In the genomic region with DNA sequence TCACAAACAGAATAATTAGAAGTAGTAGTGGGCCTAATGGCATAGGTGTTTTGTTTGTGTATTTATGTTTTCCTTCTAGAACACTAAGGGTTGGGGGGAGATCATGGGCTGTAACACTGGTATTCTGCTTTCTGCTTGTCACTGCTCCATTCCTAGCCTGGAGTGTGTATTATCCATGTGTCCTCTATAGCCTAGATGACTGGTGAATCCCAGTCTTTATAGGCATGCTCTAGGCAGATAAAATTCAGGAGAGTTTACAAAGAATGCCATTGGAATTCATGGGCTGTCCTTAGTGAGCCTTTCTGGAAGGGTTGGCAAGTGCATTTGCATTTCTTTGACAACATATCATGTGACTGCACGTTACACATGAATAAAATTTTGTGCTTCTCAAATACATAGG, we compare ENCODE assay signal across 20 mouse cellular contexts. TPM values are rescaled to one million over a fixed set of nuclear protein-coding genes. Genes with fewer than 3 reads are reported as not detected.
DNase-seq lines count a peak whose midpoint lies in the region; ATAC-seq and TF ChIP-seq lines count a peak whose summit lies in the region.
"Had no signal": no experiment of that assay in that cellular context is flagged by ENCODE, and none has a peak within 500 bp of the region (broad histone marks: within the 10 kb centered on the region; RNA-seq: fewer than 3 reads in every experiment).

No protein-coding gene starts in this region.

- no peak overlapping the region for H3K4me3 ChIP-seq in forebrain, embryonic 13.5 days
- H3K4me3 ChIP-seq in forebrain, embryonic 15.5 days, result no peak overlapping the region
- no peak overlapping the region for H3K4me3 ChIP-seq in midbrain, embryonic 16.5 days (ENCODE audit: low read depth, low read length)
- H3K4me3 ChIP-seq: embryonic facial prominence, embryonic 13.5 days; heart, adult 2 months; heart, embryonic 15.5 days; intestine, embryonic 15.5 days had no signal

- peak; percentile 4 for DNase-seq in heart, adult 11 months
- no peak for DNase-seq in heart, postnatal 10 days
- peak; percentile 29 for DNase-seq in brain, embryonic 14.5 days (ENCODE audit: low read depth)
- no peak for DNase-seq in right cerebral cortex, adult 18-20 months
- DNase-seq: adrenal gland, postnatal 10 days; B cell, adult 2 months; cerebellum, adult 11-12 months; cerebellum, adult 9-11 months; cerebellum, postnatal 36 days; gastrocnemius, postnatal 10 days; heart, adult 2 months had no signal

- H3K36me3 ChIP-seq in forebrain, embryonic 13.5 days (ENCODE audit: poor library complexity, severe bottlenecking), result peaks cover 12% of the 10 kb centered on the region
- 0 out of 2 replicates have a peak, but pooled peaks cover 4% of the 10 kb centered on the region for H3K36me3 ChIP-seq in forebrain, embryonic 15.5 days
- no peaks in the 10 kb centered on the region for H3K36me3 ChIP-seq in midbrain, embryonic 16.5 days (ENCODE audit: control insufficient read depth, insufficient read depth, low read length)

- H3K4me2 ChIP-seq in forebrain, embryonic 13.5 days, result no peak overlapping the region
- no peak overlapping the region for H3K4me2 ChIP-seq in forebrain, embryonic 15.5 days (replicated peaks)
- H3K4me2 ChIP-seq in midbrain, embryonic 16.5 days (ENCODE audit: low read length), result no peak overlapping the region
- H3K4me2 ChIP-seq: embryonic facial prominence, embryonic 13.5 days; heart, embryonic 11.5 days; heart, embryonic 15.5 days; intestine, embryonic 15.5 days had no signal

- ATAC-seq in forebrain, embryonic 13.5 days, result 0 out of 2 replicates have a peak, but pooled peaks have one; percentile 36
- no peak for ATAC-seq in forebrain, embryonic 15.5 days (replicated peaks)
- ATAC-seq in midbrain, embryonic 16.5 days, result peak; percentile 80
- ATAC-seq: CD4-positive, CD25-positive, alpha-beta regulatory T cell, adult 4 months; intestine, embryonic 15.5 days had no signal

- H3K9me3 ChIP-seq in forebrain, embryonic 13.5 days (replicated peaks), result no peaks in the 10 kb centered on the region
- H3K9me3 ChIP-seq in forebrain, embryonic 15.5 days, result no peaks in the 10 kb centered on the region
- H3K9me3 ChIP-seq in midbrain, embryonic 16.5 days (replicated peaks; ENCODE audit: control insufficient read depth, low read length, poor library complexity, severe bottlenecking), result no peaks in the 10 kb centered on the region
- H3K9me3 ChIP-seq: embryonic facial prominence, embryonic 13.5 days; G1E; heart, embryonic 15.5 days; intestine, embryonic 15.5 days had no signal

- no peaks in the 10 kb centered on the region for H3K4me1 ChIP-seq in forebrain, embryonic 13.5 days
- no peaks in the 10 kb centered on the region for H3K4me1 ChIP-seq in forebrain, embryonic 15.5 days
- no peaks in the 10 kb centered on the region for H3K4me1 ChIP-seq in midbrain, embryonic 16.5 days (ENCODE audit: control insufficient read depth, insufficient read depth, low read length)
- H3K4me1 ChIP-seq: embryonic facial prominence, embryonic 13.5 days; intestine, embryonic 15.5 days had no signal

- no peak for TF ChIP-seq POLR2A in brain, embryonic 14.5 days (IDR thresholded peaks at IDR 0.05; ENCODE audit: borderline replicate concordance, extremely low read depth, insufficient read depth, insufficient read length, poor library complexity, severe bottlenecking)

- no peaks in the 10 kb centered on the region for H3K27me3 ChIP-seq in forebrain, embryonic 13.5 days
- no peaks in the 10 kb centered on the region for H3K27me3 ChIP-seq in forebrain, embryonic 15.5 days
- no peaks in the 10 kb centered on the region for H3K27me3 ChIP-seq in midbrain, embryonic 16.5 days (ENCODE audit: control insufficient read depth, insufficient read depth, low read depth, low read length)
- H3K27me3 ChIP-seq: embryonic facial prominence, embryonic 13.5 days; heart, embryonic 15.5 days; intestine, embryonic 15.5 days had no signal

- H3K9ac ChIP-seq in forebrain, embryonic 13.5 days, result no peak overlapping the region
- no peak overlapping the region for H3K9ac ChIP-seq in forebrain, embryonic 15.5 days (replicated peaks)
- no peak overlapping the region for H3K9ac ChIP-seq in midbrain, embryonic 16.5 days (ENCODE audit: low read depth, low read length)
- H3K9ac ChIP-seq: embryonic facial prominence, embryonic 13.5 days; heart, embryonic 15.5 days; intestine, embryonic 15.5 days had no signal

- intact Hi-C loops in heart, postnatal 10 days (cut with DNase I), result no loop called here

- WGBS in forebrain, embryonic 13.5 days, result 55% methylated on average over 1 of the region's 1 CpGs
- 33% methylated on average over 1 of the region's 1 CpGs for WGBS in forebrain, embryonic 15.5 days
- 20% methylated on average over 1 of the region's 1 CpGs for WGBS in midbrain, embryonic 16.5 days

- H3K27ac ChIP-seq in forebrain, embryonic 13.5 days, result no peak overlapping the region
- no peak overlapping the region for H3K27ac ChIP-seq in forebrain, embryonic 15.5 days (replicated peaks)
- H3K27ac ChIP-seq in midbrain, embryonic 16.5 days (ENCODE audit: low read length), result no peak overlapping the region
- H3K27ac ChIP-seq: embryonic facial prominence, embryonic 13.5 days; heart, adult 2 months; heart, embryonic 15.5 days; intestine, embryonic 15.5 days had no signal

- no peak for TF ChIP-seq CTCF in brain, embryonic 14.5 days (IDR thresholded peaks at IDR 0.05; ENCODE audit: borderline replicate concordance, extremely low read depth, insufficient read depth, insufficient read length)

RNA-seq across cellular contexts. Expression of a gene that starts 44.0 kb away (rescaled TPM):
- polyA plus RNA-seq in forebrain, embryonic 13.5 days (2015; fragmentation: Nextera tagmentation; extraction: Ambion mirVana), result 9.7 and 12.1 TPM in 2 replicates
- 8.6 and 10.8 TPM in 2 replicates for polyA plus RNA-seq in forebrain, embryonic 15.5 days (2015; fragmentation: Nextera tagmentation; extraction: Ambion mirVana)
- total RNA-seq in heart, postnatal 10 days (2021), result 10 to 100 TPM; 22.8 to 23.9 TPM
- 18.3 and 19.4 TPM in 2 replicates for polyA plus RNA-seq in brain, embryonic 14.5 days (2012; rRNA removed)
- 12.1 and 12.8 TPM in 2 replicates for polyA plus RNA-seq in midbrain, embryonic 16.5 days (2015; fragmentation: Nextera tagmentation; extraction: Ambion mirVana)

Comparison
In these comparisons a context has a peak if more than half of its experiments do, and no peak if none do; other contexts are left out.
1. DNase-seq: peak in heart, adult 11 months (single experiment) and brain, embryonic 14.5 days (single experiment); none in heart, postnatal 10 days (0 of 2) and right cerebral cortex, adult 18-20 months (single experiment).